Mouse (Mus musculus) forebrain, embryonic 15.5 days (tissue): ENCODE measurements around the gene Tlk1. TPM values are rescaled to one million over a fixed set of nuclear protein-coding genes. Genes with fewer than 3 reads are reported as not detected.
"Not testable (repeated sequence)": the region's sequence is repeated elsewhere in the genome, so short reads cannot be mapped to it uniquely, and the experiment has no call there.

ENCODE experiments used
- ATAC-seq: fragments of 200-750 bp; cut with Nextera tagmentation; replicated peaks from 2 replicates; pipeline ENCODE4 v1.8.0; 2017; ENCODE audit warnings: mild to moderate bottlenecking, moderate TSS enrichment, moderate library complexity
- H3K27ac ChIP-seq: fragments of 300-500 bp; sonication (generic); replicated peaks from 2 replicates; pipeline ENCODE4 v1.5.1; 2015; ENCODE audit warnings: mild to moderate bottlenecking, inconsistent platforms
- H3K27me3 ChIP-seq: fragments of 300-500 bp; sonication (generic); 2 replicates; pipeline ENCODE4 v1.6.1; 2015; ENCODE audit warnings: inconsistent platforms
- H3K36me3 ChIP-seq: fragments of 300-500 bp; sonication (generic); 2 replicates; pipeline ENCODE4 v1.6.1; 2015; ENCODE audit warnings: mild to moderate bottlenecking, inconsistent platforms
- H3K4me1 ChIP-seq: fragments of 300-500 bp; sonication (generic); 2 replicates; pipeline ENCODE4 v1.6.1; 2015; ENCODE audit warnings: inconsistent platforms
- H3K4me2 ChIP-seq: fragments of 300-500 bp; sonication (generic); replicated peaks from 2 replicates; pipeline ENCODE4 v1.6.1; 2015; ENCODE audit warnings: mild to moderate bottlenecking, inconsistent platforms
- H3K4me3 ChIP-seq: fragments of 300-500 bp; sonication (generic); 2 replicates; pipeline ENCODE4 v1.5.1; 2015; ENCODE audit warnings: mild to moderate bottlenecking, inconsistent platforms
- H3K9ac ChIP-seq: fragments of 300-500 bp; sonication (generic); replicated peaks from 2 replicates; pipeline ENCODE4 v1.6.1; 2015; ENCODE audit warnings: mild to moderate bottlenecking, inconsistent platforms
- H3K9me3 ChIP-seq: fragments of 300-500 bp; sonication (generic); 2 replicates; pipeline ENCODE4 v1.6.1; 2016; ENCODE audit warnings: inconsistent platforms
- whole genome bisulfite sequencing: fragments of 180-500 bp; shearing (Covaris S2); methylation state at CpG from one replicate; pipeline ENCODE4 v1.1.7; 2015; ENCODE audit warnings: mixed read lengths; 5-methylcytosine and 5-hydroxymethylcytosine counted together
- polyA plus RNA-seq: library from polyadenylated mRNA; unstranded; fragments of >200 nt; fragmentation: Nextera tagmentation; extraction: Ambion mirVana; gene quantifications from 2 replicates; pipeline ENCODE4 v1.2.1, GENCODE M21; 2015

Gene Tlk1
- polyA plus RNA-seq, 1 experiment from 2014 or later = 25.3 TPM

DNA sequence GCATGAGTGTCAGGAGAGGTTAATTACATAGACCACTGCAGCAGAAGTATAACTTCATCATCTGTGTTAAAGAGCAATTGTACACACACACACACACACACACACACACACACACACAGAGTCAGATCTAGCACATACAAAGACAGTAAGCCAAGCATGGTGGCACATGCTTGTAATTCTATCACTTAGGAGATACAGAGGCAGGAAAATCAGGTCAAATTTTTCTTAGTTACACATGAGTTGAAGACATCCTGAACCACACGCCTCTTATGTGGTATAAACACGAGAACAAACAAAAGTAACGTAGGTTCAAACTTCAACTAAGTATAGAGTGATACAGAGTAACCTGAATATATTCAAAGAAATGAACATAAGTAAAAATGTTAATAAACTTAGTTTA is 15.6 kb downstream of the Tlk1 start:
- no peaks in the 10 kb centered on the region for H3K4me1 ChIP-seq
- 93% methylated on average over 3 of the region's 3 CpGs for WGBS
- ATAC-seq = no peak
- H3K36me3 ChIP-seq = no peaks in the 10 kb centered on the region; the same call in 1 of the 2 replicates
- no peaks in the 10 kb centered on the region for H3K9me3 ChIP-seq
- H3K9ac ChIP-seq = no peak overlapping the region
- H3K27ac ChIP-seq = no peak overlapping the region
- no peaks in the 10 kb centered on the region for H3K27me3 ChIP-seq
- H3K4me3 ChIP-seq = no peak overlapping the region
- H3K4me2 ChIP-seq = no peak overlapping the region

DNA sequence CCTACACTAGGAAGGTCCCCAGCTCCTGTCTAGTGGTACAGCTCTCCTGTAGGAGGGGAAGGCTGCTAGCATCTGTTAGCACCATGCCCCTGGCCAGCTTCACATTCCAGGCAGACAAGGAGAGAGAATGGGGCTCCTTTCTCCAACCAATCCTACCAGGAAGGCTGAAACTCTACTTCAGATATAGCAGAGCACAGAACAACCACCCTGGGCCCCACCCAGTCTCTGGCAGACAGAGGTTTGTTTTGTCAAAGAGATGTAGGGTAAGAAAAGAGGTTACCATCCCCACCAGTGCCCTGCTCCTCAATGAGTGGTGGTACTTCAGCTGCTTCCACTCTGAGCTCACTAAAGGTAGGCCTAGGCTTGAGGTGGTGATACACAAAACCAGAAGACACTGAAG is 16.8 kb downstream of the Tlk1 start:
- no peak for ATAC-seq
- Histone ChIP-seq H3K9ac (no peak overlapping the region), H3K27ac (no peak overlapping the region), H3K4me1 (no peaks in the 10 kb centered on the region), H3K9me3 (no peaks in the 10 kb centered on the region), H3K36me3 (peaks cover 2% of the 10 kb centered on the region; the same call in 1 of the 2 replicates), H3K27me3 (no peaks in the 10 kb centered on the region), H3K4me3 (no peak overlapping the region), H3K4me2 (no peak overlapping the region)

DNA sequence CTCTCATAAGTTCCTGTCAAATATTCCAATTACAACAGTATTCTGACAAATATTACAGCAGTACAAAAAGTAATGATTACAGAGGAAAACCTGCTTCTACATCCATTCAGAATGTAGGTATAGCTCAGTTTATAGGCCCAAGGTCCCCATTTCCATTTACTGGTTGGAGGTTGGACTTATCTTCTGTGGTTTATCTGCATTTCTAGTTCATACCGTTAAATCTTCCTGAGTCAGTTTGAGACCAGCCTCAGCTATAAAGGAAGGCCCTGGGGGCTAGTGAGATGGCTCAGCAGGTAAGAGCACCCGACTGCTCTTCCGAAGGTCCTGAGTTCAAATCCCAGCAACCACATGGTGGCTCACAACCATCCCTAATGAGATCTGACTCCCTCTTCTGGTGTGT is 17.9 kb downstream of the Tlk1 start:
- not testable (repeated sequence) for H3K4me1 ChIP-seq, H3K4me2 ChIP-seq, H3K9ac ChIP-seq, H3K9me3 ChIP-seq, ATAC-seq, H3K4me3 ChIP-seq, H3K36me3 ChIP-seq, H3K27me3 ChIP-seq, H3K27ac ChIP-seq
- WGBS = 91% methylated on average over 3 of the region's 3 CpGs

DNA sequence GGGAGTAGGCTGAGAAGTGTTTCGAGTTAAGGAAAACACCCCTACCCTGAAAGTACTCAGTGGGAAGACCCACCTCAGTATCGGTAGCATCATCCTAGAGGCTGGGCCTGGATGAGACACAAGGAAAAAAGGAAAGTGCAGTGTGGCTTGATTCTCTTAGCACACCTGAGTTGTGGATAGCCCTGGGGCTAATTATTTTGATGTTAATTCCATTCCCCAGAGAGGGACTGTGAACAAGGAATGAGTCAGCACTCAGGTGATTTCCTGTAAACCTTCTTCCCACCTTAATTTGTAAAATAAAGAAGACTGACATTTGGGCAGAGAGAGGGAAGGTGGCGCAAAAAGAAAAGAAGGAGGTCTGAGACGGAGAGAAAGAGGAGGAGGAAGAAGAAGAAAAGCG is 19.5 kb downstream of the Tlk1 start:
- no peak for ATAC-seq
- Histone ChIP-seq H3K27me3 (no peaks in the 10 kb centered on the region), H3K27ac (no peak overlapping the region), H3K4me1 (0 out of 2 replicates have a peak, but pooled peaks cover 3% of the 10 kb centered on the region), H3K4me3 (no peak overlapping the region), H3K9ac (no peak overlapping the region), H3K4me2 (no peak overlapping the region), H3K9me3 (no peaks in the 10 kb centered on the region), H3K36me3 (peaks cover 2% of the 10 kb centered on the region; the same call in 1 of the 2 replicates)
- WGBS = 90% methylated on average over 5 of the region's 5 CpGs

DNA sequence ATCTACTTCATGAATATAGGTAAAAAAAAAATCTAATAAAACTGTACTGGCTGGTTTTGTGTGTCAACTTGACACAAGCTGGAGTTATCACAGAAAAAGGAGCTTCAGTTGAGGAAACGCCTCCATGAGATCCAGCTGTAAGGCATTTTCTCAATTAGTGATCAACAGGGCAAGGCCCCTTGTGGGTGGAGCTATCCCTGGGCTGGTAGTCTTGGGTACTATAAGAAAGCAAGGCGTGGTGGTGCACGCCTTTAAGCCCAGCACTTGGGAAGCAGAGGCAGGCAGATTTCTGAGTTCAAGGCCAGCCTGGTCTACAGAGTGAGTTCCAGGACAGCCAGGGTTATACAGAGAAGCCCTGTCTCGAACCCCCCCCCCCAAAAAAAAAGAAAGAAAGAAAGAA is 21.8 kb downstream of the Tlk1 start:
- H3K4me3 ChIP-seq, H3K9me3 ChIP-seq: not testable (repeated sequence)
- 89% methylated on average over 4 of the region's 4 CpGs for WGBS

DNA sequence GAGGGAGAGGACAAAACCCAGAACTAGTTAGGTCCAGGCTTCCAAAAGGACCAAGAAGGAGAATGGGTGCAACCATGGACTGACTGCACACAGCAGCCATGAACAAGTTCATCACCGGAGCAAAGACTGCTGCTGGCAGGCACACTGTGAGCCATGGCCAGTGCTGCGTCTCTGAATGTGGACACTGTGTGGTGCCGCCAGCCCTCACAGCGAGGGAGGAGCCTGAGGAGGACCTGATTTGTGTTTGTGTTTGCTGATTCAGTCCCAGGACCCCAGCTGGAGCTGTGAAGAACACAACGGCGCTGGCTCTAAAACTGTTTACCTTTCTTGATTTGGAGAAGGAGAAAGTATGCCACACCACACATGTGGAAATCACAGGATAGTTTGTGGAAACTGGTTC is 22.9 kb downstream of the Tlk1 start:
- 0 out of 2 replicates have a peak, but pooled peaks cover 3% of the 10 kb centered on the region for H3K4me1 ChIP-seq
- 57% methylated on average over 6 of the region's 6 CpGs for WGBS
- no peak for ATAC-seq

More for the DNA sequence above, 21.8 kb downstream of the Tlk1 start:
- H3K36me3 ChIP-seq, H3K9ac ChIP-seq, H3K27ac ChIP-seq, ATAC-seq, H3K4me2 ChIP-seq, H3K27me3 ChIP-seq, H3K4me1 ChIP-seq: not testable (repeated sequence)

DNA sequence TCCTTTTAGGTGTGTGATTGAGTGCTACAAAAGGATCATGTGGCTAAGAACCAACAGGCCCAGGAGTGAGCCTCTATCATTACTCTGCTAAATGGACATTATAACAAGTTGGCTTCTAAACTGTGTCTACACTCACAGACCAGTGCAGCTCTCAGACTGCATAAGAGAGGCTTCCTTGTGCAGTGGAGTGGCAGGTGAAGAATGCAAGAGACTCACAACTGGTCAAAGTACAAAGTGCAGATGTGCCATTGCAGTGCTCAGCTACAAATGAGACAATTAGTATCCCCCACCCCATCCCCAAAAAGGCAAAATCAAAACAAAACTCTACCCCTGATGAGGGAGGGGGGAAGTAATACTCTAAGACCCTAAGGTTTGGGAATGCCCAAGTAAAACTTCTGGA is 24.0 kb downstream of the Tlk1 start:
- ATAC-seq = no peak
- Histone ChIP-seq H3K9me3 (no peaks in the 10 kb centered on the region), H3K4me2 (no peak overlapping the region), H3K4me1 (0 out of 2 replicates have a peak, but pooled peaks cover 3% of the 10 kb centered on the region), H3K4me3 (no peak overlapping the region), H3K27me3 (no peaks in the 10 kb centered on the region), H3K9ac (no peak overlapping the region), H3K27ac (no peak overlapping the region), H3K36me3 (peaks cover 2% of the 10 kb centered on the region; the same call in 1 of the 2 replicates)

More for the DNA sequence above, 22.9 kb downstream of the Tlk1 start:
- H3K9me3 ChIP-seq = no peaks in the 10 kb centered on the region
- no peak overlapping the region for H3K4me2 ChIP-seq
- no peak overlapping the region for H3K9ac ChIP-seq
- H3K36me3 ChIP-seq = peaks cover 2% of the 10 kb centered on the region; the same call in 1 of the 2 replicates
- no peak overlapping the region for H3K4me3 ChIP-seq
- no peak overlapping the region for H3K27ac ChIP-seq
- H3K27me3 ChIP-seq = no peaks in the 10 kb centered on the region

DNA sequence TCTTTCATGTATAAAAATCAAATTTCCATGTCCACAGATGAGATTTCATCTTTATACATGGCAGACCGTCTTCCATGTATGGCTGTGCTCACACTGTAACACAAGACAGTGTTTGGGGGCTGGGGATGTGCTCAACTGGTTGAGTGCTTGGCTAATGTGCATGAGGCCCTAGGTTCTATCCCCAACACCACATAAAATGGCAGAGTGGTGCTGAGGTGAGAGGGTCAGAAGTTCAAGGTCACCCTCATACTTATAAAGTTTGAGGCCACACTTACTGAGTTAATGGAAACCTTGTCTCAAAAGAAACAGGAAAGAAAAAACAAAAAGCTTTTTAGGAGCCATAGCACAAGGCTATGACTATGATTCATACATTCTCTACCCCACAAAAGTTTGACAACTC is 25.1 kb downstream of the Tlk1 start:
- Histone ChIP-seq H3K4me2 (no peak overlapping the region), H3K9ac (no peak overlapping the region), H3K4me1 (0 out of 2 replicates have a peak, but pooled peaks cover 3% of the 10 kb centered on the region), H3K4me3 (no peak overlapping the region), H3K27me3 (no peaks in the 10 kb centered on the region), H3K9me3 (no peaks in the 10 kb centered on the region), H3K27ac (no peak overlapping the region), H3K36me3 (peaks cover 2% of the 10 kb centered on the region; the same call in 1 of the 2 replicates)
- WGBS = 90% methylated on average over 1 of the region's 1 CpGs
- ATAC-seq = no peak

DNA sequence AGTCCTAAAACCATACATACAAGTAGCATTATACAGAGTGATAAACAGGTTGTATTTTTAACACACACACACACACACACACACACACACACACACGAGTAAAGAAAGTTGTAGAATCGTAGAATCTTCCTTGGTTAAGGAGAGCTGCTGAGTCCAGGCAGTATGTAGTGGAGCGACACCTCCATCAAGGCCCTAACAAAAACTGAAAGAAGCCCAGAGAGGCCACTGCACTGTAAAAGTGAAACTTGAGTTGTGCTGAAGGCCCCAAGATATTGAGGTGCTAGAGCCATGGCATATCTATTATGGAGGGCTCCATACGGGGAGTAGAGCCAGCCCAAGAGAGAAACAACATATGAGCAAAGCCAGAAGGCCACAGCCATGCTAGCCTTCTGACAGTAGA is 32.3 kb downstream of the Tlk1 start:
- 91% methylated on average over 4 of the region's 4 CpGs for WGBS
- H3K9ac ChIP-seq = no peak overlapping the region
- no peak overlapping the region for H3K27ac ChIP-seq
- no peaks in the 10 kb centered on the region for H3K9me3 ChIP-seq
- H3K27me3 ChIP-seq = no peaks in the 10 kb centered on the region
- no peaks in the 10 kb centered on the region for H3K4me1 ChIP-seq
- H3K4me2 ChIP-seq = no peak overlapping the region
- ATAC-seq = no peak
- H3K4me3 ChIP-seq = no peak overlapping the region
- H3K36me3 ChIP-seq = no peaks in the 10 kb centered on the region

DNA sequence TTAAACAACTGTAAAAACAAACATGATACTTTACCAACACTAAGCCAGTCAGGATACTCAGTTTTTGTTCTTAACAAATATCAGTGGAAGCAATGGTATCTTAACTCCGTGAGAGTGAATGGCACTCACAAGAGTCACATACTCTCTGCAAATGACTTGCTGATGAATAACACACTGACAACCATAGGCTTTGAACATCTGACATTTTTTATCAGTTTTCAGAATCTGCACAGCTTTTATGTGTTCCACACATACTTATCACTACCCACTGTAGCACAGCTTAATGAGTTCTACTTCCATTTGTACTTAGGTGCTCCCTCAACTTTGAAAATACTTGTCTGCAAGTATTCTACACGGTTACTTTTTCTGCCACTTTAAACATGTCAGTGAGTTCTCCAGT is 35.3 kb downstream of the Tlk1 start:
- ATAC-seq = no peak
- Histone ChIP-seq H3K9ac (no peak overlapping the region), H3K9me3 (no peaks in the 10 kb centered on the region), H3K27me3 (no peaks in the 10 kb centered on the region), H3K36me3 (no peaks in the 10 kb centered on the region), H3K4me1 (no peaks in the 10 kb centered on the region), H3K4me3 (no peak overlapping the region), H3K4me2 (no peak overlapping the region), H3K27ac (no peak overlapping the region)
- 83% methylated on average over 2 of the region's 2 CpGs for WGBS

DNA sequence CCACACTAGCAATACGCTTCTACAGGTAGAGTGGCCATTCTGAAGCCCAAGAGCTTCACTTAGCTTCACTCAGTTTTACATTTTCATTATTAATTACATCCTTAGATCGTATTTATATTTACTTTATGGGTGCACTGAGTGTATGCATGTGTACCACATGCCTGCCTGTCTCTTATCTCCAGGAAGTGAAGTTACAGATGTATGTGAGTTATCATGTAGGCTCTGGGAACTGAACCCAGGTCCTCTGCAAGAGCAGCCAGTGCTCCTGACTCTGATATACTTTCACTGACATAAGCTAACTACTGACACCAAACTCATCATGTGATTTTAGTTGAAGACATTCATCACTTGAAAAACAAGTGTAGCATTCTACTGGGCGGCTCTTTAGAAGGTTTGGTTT is 36.2 kb downstream of the Tlk1 start:
- ATAC-seq = no peak
- no peaks in the 10 kb centered on the region for H3K36me3 ChIP-seq
- H3K4me2 ChIP-seq = no peak overlapping the region
- H3K4me1 ChIP-seq = no peaks in the 10 kb centered on the region
- H3K9ac ChIP-seq = no peak overlapping the region
- no peak overlapping the region for H3K4me3 ChIP-seq
- H3K9me3 ChIP-seq = no peaks in the 10 kb centered on the region
- WGBS = 90% methylated on average over 3 of the region's 3 CpGs
- no peaks in the 10 kb centered on the region for H3K27me3 ChIP-seq
- H3K27ac ChIP-seq = no peak overlapping the region

DNA sequence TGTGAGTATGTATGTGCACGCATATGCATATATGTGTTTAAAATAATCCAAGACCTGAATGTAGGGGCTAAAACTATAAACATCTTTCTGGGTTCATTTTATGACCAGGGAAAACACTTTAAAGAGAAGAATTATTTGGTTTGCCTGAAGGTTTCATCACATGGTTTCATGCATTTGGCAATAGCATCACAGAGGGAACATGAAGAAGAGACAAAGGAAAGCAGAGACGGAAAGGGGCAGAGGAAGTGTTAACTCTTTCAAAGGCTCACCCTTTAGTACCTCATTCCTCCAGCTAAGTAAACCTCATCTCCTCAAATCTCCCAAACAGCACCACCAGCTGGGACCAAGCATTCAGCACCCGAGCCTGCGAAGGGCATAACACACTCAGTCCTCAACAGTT is 41.1 kb downstream of the Tlk1 start:
- Histone ChIP-seq H3K4me1 (no peaks in the 10 kb centered on the region), H3K4me2 (no peak overlapping the region), H3K27ac (no peak overlapping the region), H3K27me3 (no peaks in the 10 kb centered on the region), H3K36me3 (no peaks in the 10 kb centered on the region), H3K4me3 (no peak overlapping the region), H3K9ac (no peak overlapping the region), H3K9me3 (no peaks in the 10 kb centered on the region)
- ATAC-seq = no peak
- WGBS = 86% methylated on average over 4 of the region's 4 CpGs

DNA sequence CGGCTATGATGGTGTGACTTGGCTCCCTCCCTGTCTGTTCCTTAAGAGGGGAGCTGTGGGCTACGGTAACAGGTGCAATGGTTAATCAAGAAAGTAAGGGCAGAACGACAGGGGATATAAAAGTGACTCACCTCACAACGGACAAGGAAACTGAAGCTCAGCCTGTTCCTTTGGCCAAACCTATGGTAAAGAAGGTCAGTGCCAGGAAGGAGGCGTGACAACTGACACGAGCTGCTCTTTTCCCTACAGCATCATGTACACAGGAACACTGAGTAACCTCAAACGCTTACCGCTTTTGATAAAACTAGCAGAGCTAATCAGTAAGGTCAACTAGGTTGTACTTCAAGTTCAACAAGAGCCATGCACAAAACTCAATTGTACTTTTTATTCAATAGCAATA is 42.0 kb downstream of the Tlk1 start:
- no peak for ATAC-seq

More for the DNA sequence above, 42.0 kb downstream of the Tlk1 start:
- H3K4me2 ChIP-seq = no peak overlapping the region
- H3K36me3 ChIP-seq = no peaks in the 10 kb centered on the region
- H3K27me3 ChIP-seq = no peaks in the 10 kb centered on the region
- WGBS = 89% methylated on average over 8 of the region's 8 CpGs
- no peaks in the 10 kb centered on the region for H3K9me3 ChIP-seq
- H3K9ac ChIP-seq = no peak overlapping the region
- H3K4me1 ChIP-seq = no peaks in the 10 kb centered on the region
- H3K4me3 ChIP-seq = no peak overlapping the region
- no peak overlapping the region for H3K27ac ChIP-seq
